Mouse (Mus musculus) heart, postnatal 25 days (tissue): ENCODE data around the gene Chd2. TPM values are rescaled to one million over a fixed set of nuclear protein-coding genes. Genes with fewer than 3 reads are reported as not detected.
A peak's percentile ranks its signal among the peaks of the same experiment; 100 is the strongest.

Experiments
- DNase-seq: peaks from one replicate; pipeline ENCODE4 v3.0.0; 2022; ENCODE audit warnings: low spot score
- intact Hi-C: fragments of 180-260 bp; cut with DNase I; formaldehyde crosslinking; loops from one replicate; pipeline ENCODE4 v1.15.1; 2025
- total RNA-seq, 2 experiments: library from RNA; stranded (reverse); gene quantifications; 2 replicates each; pipeline ENCODE4 v1.2.3; 2021

Gene Chd2
- total RNA-seq, 2 experiments from 2014 or later: 40.4 to 41.2 TPM

- DNase-seq: no peak
- intact Hi-C loops: no loop called here
These were observed 27.3 kb upstream of the Chd2 start for GRCm38 (mm10) chr7:73568801-73569403.

- no peak for DNase-seq
These were observed 26.1 kb upstream of the Chd2 start for GRCm38 (mm10) chr7:73567754-73568161.

GRCm38 (mm10) chr7:73564131-73564530 lies 22.5 kb upstream of the Chd2 start:
- intact Hi-C loops: no loop called here

More at GRCm38 (mm10) chr7:73567754-73568161, 26.1 kb upstream of the Chd2 start:
- intact Hi-C loops: no loop called here

GRCm38 (mm10) chr7:73561492-73562055 lies 19.9 kb upstream of the Chd2 start:
- DNase-seq: no peak
- intact Hi-C loops: loop anchor here (2.0 kb wide), 1 partner anchor 27 kb away; no protein-coding TSS in a partner anchor

More at GRCm38 (mm10) chr7:73564131-73564530, 22.5 kb upstream of the Chd2 start:
- no peak for DNase-seq

- intact Hi-C loops: loop anchor here (2.0 kb wide), 1 partner anchor 28 kb away; no protein-coding TSS in a partner anchor
- DNase-seq: no peak
These were observed 19.2 kb upstream of the Chd2 start for GRCm38 (mm10) chr7:73560811-73561210.

- DNase-seq: no peak
- intact Hi-C loops: loop anchor here (2.0 kb wide), 1 partner anchor 29 kb away; no protein-coding TSS in a partner anchor
These were observed 18.2 kb upstream of the Chd2 start for GRCm38 (mm10) chr7:73559853-73560190.

GRCm38 (mm10) chr7:73559170-73559852 lies 17.7 kb upstream of the Chd2 start:
- intact Hi-C loops: no loop called here
- peak; percentile 19 for DNase-seq

- intact Hi-C loops: loop anchor here (1.0 kb wide), 1 partner anchor 60 kb away; no protein-coding TSS in a partner anchor
- peak; percentile 99 for DNase-seq
These were observed 16.9 kb upstream of the Chd2 start for GRCm38 (mm10) chr7:73558293-73559169.

GRCm38 (mm10) chr7:73557671-73558265 lies 16.1 kb upstream of the Chd2 start:
- intact Hi-C loops: loop anchor here (1.0 to 2.0 kb wide), 2 partner anchors 37 to 61 kb away; no protein-coding TSS in a partner anchor

GRCm38 (mm10) chr7:73556688-73557667 lies 15.3 kb upstream of the Chd2 start:
- intact Hi-C loops: loop anchor here (1.0 to 2.0 kb wide), 2 partner anchors 16 to 38 kb away; partner anchors contain the start of gene Chd2
- DNase-seq: no peak

More at GRCm38 (mm10) chr7:73557671-73558265, 16.1 kb upstream of the Chd2 start:
- no peak for DNase-seq

- intact Hi-C loops: loop anchor here (1.0 to 2.0 kb wide), 2 partner anchors 15 to 39 kb away; partner anchors contain the start of gene Chd2
- no peak for DNase-seq
These were observed 14.4 kb upstream of the Chd2 start for GRCm38 (mm10) chr7:73555918-73556580.

- intact Hi-C loops: no loop called here
- DNase-seq: no peak
These were observed 13.2 kb upstream of the Chd2 start for GRCm38 (mm10) chr7:73554849-73555248.

- no peak for DNase-seq
- intact Hi-C loops: no loop called here
These were observed 11.5 kb upstream of the Chd2 start for GRCm38 (mm10) chr7:73553160-73553559.

- intact Hi-C loops: no loop called here
- DNase-seq: no peak
These were observed 10.6 kb upstream of the Chd2 start for GRCm38 (mm10) chr7:73552054-73552750.

- DNase-seq: no peak
- intact Hi-C loops: no loop called here
These were observed 9.7 kb upstream of the Chd2 start for GRCm38 (mm10) chr7:73551370-73551769.

- intact Hi-C loops: no loop called here
- DNase-seq: no peak
These were observed 6.4 kb upstream of the Chd2 start for GRCm38 (mm10) chr7:73548051-73548450.
